Mouse (Mus musculus) retina, postnatal 1 day (tissue): ENCODE results near the gene Gpr65.
"Not testable (repeated sequence)": the region's sequence is repeated elsewhere in the genome, so short reads cannot be mapped to it uniquely, and the experiment has no call there.

ENCODE experiments used
- DNase-seq: peaks from one replicate; pipeline ENCODE4 v3.0.0-alpha.2; 2012

The Gpr65 gene

DNA sequence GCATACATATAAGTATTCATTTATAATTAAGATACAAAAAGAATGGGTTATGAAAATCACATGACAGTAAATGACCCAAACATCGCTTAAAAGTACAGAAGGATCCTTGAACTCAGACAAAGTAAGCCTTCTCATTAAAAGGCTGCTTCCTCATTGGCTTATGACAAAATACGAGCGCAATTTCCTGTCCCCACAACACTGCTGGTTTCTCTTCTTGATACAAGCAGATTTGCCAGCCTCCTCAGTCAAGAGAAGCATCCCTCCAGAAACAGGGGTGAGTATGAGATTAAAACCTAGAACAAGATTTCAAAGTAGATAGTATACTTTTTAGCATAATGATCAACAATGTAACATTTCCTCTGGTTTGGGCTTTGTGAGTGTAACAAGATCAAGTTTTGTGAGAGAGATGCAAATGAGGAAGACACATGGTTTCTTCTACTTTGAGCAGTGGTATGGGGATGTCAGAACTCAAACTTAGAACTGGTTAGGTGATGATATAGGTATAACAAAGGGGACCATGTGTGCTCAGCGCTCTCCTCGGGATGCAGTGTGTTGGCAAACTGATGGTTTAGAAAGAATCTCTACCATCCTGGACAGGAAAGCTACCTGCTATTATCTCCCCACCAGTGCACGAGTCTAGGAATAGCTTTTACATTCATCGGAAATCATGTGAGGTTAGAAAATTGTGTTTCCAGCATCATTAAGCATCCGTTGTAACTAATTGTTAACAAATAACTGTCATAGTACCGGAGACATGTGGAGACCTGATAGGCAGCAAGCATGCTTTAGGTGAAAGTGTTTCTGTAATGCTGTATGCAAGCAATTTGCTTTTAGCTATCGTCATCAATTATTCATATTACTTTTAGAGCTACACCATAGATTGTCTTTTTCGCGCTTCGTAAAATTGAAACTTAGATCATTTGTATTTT, at the start of gene Gpr65:
Gene Gpr65 (plus strand): TSS at position 195 of the 929 bp plus-strand sequence.
- DNase-seq: no peak

DNA sequence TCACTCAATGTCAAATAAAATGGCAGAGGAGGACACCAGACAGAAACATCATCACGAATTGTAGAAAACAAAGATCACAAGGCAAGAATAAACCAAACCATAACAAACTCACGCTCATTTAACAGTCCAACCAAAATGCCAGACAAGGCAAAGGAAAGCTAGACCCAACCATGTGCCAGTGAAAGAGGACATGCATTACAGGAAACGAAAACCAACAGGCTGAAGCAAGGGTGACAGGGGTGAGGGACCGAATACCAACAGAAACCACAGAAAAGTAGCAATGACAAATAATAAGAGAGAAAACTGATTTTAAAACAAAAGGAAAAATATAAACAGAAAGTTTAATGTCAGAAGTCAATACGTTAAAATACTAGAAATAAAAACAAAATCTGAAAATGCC, 45.1 kb upstream of the Gpr65 start:
- DNase-seq: no peak

DNA sequence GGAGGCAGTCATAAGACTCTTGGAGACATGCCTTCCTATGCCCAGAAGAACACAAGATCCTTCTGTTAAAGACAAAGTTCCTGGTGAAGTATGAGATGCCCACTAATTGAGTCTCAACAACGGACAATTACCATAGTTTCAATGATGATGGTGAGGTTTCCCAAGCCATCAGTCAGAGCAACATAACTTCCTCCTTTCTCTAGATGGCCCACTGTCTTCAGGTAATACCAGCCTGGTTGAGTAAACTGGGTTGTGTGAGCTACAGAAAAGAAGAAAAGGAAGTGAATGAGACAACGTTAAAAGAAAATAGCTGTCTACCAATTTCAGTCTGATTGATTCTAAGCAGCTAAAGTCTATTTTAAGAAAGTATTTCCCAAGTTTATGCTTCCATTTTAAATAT, 41.4 kb upstream of the Gpr65 start:
- no peak for DNase-seq

GRCm38 (mm10) chr12:98238478-98238877, 30.0 kb upstream of the Gpr65 start:
- not testable (repeated sequence) for DNase-seq

GRCm38 (mm10) chr12:98244161-98244560, 24.3 kb upstream of the Gpr65 start:
- DNase-seq: no peak

- DNase-seq: no peak
Measured at GRCm38 (mm10) chr12:98244865-98245264, 23.6 kb upstream of the Gpr65 start.

- no peak for DNase-seq
Measured at GRCm38 (mm10) chr12:98246835-98247234, 21.6 kb upstream of the Gpr65 start.

GRCm38 (mm10) chr12:98249671-98250070, 18.8 kb upstream of the Gpr65 start:
- no peak for DNase-seq

GRCm38 (mm10) chr12:98250327-98250726, 18.1 kb upstream of the Gpr65 start:
- DNase-seq: no peak

- DNase-seq: no peak
Measured at GRCm38 (mm10) chr12:98252417-98252816, 16.0 kb upstream of the Gpr65 start.

GRCm38 (mm10) chr12:98255373-98255995, 13.0 kb upstream of the Gpr65 start:
- no peak for DNase-seq

- DNase-seq: no peak
Measured at GRCm38 (mm10) chr12:98258371-98258844, 10.0 kb upstream of the Gpr65 start.

GRCm38 (mm10) chr12:98258845-98259517, 9.5 kb upstream of the Gpr65 start, which contains the start of gene Galc:
TSS of gene Galc (minus strand) at chr12:98259459.
- DNase-seq: peak; percentile 94

- DNase-seq: no peak
Measured at GRCm38 (mm10) chr12:98259518-98259852, 8.9 kb upstream of the Gpr65 start.

GRCm38 (mm10) chr12:98265697-98266096, 2.7 kb upstream of the Gpr65 start:
- DNase-seq: no peak

DNA sequence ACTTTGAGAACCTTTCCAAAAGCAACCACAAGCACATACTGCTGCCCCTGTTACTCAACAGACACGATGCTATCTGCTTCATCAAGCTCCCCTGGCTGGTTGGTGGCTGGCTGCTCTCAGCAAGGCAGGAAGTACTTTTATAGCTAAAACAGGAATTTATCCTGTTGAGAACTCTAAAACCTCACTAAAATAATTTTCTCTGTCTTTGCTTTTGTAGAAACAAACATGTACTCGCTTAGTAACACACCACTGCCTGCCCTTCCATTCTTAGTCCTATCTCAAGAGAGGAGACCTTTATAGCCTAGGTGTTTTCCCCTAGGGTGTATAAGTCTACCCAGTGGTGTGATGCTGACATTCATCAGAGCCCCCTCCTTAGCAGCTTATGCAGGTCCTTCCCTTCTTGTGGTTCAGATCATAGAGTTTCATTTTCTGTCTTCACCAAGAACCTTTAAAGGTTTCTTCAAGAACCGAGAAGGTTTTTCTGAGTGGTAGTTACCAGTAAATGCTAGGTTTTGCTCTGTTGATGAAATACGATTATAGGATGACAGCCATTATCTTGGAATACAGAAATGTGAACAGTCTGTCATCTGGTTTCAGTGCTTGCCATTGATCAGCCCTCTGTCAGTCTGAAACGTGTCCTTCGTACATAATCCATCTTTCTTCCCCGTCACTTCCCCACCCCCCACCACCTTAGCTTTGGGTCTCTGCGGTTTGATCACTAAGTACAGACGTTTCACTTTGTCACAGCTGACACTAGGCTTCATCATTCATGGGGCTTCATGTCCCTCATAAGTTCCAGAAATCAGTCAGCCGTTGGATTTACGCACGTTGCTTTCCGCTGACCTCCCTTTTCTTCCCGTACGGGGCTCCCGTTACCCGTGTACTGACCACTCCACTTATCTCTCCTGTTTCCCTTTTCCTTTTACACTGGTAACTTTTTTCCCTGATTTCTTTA, 1.6 kb downstream of the Gpr65 start:
- DNase-seq: no peak

DNA sequence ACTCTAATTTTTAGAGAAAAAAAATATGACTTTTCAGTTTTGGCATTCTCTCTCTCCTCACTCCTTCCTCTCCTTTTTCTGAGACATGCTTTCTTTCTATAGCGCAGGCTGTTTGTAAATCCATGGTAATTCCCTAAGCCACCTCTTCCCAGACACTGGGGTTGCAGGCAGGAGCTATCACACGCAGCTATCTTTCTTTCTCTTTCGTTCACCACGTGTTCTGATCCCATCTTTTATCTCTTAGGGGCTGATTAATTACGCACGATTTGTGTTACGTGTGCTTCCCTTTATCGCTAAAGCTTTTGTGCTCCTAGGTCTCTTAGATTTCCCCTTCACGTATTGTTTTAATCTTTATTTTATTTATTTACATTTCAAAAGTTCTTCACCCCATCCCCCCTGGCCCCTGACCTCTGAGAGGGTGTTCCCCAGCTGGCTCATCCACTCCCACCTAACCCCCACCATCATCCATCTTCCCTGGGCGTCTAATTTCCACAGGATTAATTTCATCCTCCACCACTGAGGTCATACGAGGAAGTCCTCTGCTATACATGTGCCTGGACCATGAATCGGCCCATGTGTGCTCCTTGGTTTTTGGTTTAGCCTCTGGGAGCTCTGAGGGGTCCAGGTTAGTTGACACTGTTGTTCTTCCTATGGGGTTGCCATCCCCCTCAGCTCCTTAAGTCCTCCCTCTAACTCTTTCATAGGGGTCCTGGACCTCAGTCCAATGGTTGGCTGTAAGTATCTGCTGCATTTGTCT, 2.6 kb downstream of the Gpr65 start:
- DNase-seq: no peak

GRCm38 (mm10) chr12:98272433-98272832, 4.0 kb downstream of the Gpr65 start:
- peak; percentile 14 for DNase-seq

DNA sequence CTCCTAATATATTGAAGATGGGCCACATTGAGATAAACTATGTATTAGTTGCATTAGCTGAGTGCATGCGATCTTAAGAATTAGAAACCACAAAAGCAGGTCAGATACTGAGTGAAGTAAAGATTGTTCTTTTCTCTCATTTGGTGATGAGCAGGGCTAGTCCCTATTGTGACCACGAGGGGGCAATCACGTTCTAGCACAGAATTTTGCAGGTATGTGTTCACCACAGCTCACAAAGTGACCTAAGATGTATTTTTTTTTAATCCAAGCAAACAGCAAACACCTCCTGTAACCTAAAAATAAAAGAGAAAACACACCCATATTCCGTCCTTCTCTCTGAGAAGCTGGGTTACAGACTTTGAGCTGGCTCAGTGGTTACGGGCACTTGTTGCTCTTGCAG, 12.1 kb downstream of the Gpr65 start:
- peak; percentile 71 for DNase-seq

DNA sequence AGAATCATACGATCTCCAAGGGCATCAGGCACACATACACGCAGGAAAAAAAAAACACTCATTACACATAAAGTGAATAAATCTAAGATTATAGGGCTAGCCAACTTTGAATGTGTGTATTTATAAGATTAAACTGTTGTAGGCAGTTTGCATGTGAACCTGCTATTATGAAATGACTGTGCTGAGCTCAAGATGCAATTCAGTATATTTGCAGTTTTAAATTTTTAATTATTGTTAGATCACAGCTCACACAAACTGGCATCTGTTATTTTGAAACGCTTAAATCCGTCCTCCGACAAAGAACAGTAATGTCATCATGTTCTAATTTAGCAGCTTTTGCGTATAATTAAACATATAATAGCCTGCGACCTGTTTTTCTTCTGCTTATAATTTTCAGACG, 12.6 kb downstream of the Gpr65 start:
- no peak for DNase-seq

DNA sequence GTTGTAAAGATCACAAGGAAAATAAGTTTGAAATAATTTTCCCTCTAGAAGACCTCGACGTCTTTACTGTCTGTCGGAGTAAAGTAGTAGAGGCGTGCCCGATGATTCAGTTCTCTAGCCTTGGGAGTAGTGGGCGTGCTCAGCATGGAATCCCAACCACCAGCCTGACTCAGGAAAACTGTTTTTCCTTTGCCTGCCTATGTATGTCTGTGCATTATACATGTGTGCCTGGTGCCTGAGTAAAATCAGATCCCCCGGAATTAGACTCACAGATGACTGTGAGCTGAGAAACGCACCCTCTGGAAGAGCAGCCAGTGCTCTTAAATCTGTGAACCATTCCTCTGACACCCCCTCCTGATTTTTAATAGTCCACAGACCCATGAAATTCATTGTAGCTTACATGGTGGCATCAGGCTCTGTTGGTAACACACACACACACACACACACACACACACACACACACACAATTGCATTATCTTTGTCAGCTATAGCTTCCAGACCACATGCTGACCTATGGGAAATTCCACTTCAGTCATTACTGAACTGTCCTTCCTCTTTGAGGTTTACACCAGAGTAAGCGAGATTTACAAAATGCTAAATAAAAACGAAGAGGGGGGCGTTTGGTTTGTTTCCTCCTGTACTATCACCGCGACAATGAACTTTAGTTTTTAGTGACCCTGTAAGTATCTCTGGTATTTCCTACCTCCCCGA, 14.5 kb downstream of the Gpr65 start:
- DNase-seq: no peak
